Mouse (Mus musculus) c-Kit-positive CD71-positive TER-119-positive erythroid progenitor cells, embryonic 14.5 days (primary cell): ENCODE measurements around the gene Ensa.
"Not testable (repeated sequence)": the region's sequence is repeated elsewhere in the genome, so short reads cannot be mapped to it uniquely, and the experiment has no call there.

Experiments
- DNase-seq: peaks from one replicate; pipeline ENCODE4 v3.0.0-alpha.2; 2013; ENCODE audit warnings: low spot score

Gene Ensa

DNA sequence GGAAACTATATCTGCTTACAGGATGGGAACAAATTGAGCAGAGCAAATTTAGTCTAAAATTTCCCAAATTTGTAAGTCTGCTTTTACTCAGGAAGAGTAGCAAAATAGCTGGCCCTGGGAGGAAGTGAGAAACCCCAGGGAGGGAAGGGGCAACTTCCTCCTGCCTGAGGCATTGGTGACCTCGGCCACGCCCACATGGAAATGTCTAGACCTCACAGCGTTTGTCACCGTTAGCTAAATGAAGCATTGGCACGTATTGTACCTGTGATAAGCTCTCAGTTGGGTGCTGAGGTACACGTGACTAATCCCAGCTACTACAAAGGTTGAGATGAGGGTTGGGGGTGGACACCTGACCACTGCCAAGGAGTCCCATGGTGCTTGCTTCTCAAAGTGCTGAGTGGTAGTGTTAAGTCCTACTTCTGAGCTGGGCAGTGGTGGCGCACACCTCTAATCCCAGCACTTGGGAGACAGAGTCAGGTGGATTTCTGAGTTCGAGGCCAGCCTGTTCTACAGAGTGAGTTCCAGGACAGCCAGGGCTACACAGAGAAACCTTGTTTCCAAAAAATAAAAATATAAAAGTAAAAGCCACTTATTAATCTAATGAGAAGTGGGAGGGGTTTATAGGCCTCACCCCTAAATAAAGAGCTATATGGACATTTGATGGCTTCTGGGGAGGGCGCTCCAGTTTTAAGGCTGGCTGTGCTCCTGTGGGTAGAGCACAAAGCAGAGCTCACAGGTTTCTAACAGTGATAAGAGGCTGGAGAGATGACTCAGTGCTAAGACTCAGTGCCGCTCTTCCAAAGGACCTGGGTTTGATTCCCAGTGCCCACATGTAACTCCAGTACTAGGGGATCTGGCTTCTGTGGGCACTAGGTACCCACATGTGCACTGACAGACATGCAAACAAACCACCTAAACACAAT is 20.8 kb downstream of the Ensa start:
- DNase-seq, result no peak

DNA sequence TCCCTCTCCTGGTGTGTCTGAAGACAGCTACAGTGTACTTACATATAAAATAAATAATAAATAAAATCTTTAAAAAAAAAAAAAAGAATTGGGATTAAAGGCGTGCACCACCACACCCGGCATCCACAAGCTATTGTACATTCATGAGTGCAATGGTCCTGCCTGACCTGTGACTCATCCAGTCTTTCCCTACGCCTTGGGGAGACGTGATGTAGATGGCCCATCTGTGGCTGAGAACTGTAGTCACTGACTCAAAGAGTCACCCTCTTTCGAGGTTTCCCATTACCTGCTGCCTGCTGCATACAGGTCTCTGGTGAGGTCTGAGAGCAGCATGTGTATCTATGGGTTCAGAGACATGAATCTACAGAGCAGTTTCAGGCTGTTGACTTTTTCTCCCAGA is 23.2 kb downstream of the Ensa start:
- no peak for DNase-seq

DNA sequence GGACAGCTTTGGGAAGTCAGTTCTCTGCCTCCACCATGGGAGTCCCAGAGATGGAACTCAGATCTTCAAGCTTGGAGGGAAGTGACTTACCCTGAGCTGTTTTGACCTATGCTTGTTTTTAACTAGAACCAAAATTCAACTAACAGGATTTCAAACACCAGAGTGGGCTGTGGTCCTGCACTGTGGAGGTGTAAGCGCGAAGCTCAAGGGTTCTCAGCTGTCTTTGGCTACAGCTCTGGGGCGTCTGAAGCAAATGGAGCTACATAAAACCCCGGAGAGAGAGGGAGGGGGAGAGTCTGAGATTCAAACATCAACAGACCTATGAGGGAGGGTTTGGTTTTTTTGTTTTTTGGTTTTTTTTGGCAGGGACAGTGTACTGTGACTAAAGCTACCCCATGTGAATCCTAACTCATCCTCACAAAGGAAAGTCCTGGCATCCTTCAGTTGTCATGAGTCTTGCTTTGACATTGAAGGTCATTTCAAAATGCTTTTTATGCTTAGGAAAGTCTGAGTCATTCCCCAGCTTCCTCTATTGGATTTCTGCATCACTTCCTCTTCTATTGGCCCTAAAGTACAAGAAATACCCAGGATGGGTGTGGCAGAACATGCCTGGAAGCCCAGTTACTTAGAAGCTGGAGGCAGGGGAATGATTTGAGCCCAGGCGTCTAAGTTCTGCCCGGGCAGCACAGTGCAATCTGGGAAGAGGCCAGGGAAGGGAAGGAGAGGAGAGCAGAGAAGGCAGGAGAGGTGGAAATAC is 25.7 kb downstream of the Ensa start:
- no peak for DNase-seq

DNA sequence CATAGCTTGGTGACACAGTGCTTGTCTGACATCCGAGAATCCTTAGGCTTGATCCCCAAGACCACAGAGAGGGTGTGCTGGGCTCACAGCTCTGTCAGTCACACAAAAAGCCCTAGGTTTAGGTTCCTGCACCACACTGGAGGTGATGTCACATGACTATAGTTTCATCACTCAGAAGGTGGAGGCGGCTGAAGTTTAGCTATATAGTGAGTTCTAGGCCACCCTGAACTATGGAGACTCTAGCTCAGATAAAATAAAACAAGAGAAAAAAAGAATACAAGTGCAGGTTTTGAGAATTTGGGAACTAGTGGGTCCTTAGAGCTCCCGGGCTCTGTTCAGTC is 26.2 kb downstream of the Ensa start:
- DNase-seq, result no peak

DNA sequence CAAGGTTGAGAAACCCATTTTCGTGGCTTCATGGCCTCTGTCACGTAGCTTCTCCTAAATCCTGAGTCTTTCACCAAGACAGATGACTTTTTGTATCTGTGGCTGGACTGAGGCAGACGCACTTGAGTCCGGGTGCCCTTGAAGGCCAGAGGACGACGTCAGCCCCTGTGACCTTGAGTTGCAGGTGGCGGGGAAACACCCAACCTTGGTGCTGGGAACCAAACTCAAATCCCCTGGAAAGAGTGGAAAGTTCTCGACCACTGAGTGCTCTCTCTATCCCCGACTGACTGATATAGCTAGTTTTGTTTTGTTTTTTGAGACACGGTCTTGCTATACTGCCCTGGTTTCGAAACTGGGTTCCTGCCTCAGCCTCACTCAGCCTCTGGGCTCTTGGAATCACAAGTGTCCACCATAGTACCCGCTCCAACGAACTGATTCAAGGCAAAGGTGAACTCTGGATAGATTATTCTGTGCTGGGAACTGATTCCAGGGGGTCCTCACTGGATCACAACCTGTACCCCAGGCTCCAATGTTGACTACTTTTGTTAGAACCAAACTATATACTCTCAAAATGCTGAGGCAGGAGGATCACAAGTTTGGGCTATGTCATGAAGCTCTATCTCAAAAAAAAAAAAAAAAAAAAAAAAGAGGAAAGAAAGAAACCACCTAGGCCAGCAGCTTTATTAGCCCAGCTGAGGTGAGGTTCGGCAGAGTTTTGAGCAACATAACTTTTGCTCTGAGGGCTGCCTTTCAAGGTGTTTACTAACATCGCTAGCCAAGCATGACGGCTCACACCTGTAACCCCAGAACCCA is 26.8 kb downstream of the Ensa start:
- no peak for DNase-seq

DNA sequence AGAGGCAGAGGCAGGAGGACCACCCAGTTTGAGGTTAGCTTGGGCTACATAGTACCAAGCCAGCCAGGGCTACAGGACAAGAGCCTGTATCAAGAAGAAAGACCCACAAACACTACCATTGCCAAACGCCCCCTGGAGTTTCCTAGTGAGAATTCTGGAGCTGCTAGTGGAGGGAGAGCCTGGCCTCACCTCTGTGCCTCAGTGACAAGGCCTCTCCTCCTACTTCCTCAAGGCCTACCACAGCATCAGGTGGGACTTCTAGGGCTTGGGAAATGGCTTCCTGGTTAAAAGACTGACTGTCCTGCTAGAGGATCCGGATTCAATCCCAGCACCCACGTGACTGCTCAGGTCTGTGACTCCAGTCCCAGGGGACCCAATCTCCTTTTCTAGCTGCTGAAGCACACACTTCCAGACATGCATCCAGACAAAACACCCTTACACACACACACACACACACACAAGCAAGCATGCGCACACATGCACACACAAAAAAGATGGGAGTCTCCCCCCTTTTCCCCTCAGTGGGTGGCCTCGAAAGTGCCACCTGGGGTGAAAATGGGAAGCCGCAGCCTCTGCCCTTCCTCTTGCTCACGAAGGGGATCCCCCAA is 27.5 kb downstream of the Ensa start:
- no peak for DNase-seq

DNA sequence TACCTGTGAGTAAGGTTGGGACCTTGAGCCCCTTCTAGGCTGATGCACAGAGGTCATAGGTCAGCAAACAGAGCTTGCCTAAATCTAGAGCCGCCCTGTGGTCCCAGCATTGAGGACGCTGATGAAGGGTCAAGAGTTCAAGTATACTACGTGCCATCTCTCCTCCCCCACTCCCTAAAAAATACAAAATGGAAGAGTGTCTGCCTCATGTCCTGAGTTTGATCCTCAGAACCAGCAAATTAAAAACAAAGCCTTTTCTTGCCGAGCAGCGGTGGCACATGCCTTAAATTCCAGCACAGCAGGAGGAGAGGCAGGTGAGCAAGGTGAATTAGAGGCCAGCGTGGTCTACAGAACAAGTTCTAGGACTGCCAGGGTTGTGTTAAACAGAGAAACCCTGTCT is 28.1 kb downstream of the Ensa start:
- DNase-seq, result no peak

DNA sequence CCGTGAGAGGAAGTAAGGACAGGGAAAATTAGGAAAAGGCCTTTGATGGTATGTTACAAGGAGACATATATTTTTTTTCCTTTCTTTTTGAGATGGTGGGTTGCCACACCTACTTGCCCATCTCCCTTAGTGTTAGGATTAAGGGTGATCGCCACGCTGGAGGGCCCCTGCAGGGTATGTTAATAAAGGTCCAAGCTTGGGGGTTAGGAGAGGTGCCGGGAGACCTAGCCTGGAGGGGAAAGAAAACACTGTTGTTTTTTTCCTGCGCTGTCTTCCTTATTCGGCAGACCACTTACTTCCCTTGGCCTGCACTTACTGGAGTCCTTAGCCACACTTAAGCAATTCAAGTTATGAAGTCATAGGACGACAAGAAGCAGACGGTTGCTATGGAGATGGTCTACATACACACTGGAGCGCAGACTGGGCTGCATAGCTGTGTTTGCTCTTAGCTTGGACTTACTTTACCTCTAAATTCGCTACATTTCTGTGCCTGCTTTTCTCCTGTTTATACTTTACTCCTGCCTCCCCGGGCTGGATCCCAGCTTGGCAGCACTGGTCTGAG is 28.8 kb downstream of the Ensa start:
- DNase-seq, result no peak

DNA sequence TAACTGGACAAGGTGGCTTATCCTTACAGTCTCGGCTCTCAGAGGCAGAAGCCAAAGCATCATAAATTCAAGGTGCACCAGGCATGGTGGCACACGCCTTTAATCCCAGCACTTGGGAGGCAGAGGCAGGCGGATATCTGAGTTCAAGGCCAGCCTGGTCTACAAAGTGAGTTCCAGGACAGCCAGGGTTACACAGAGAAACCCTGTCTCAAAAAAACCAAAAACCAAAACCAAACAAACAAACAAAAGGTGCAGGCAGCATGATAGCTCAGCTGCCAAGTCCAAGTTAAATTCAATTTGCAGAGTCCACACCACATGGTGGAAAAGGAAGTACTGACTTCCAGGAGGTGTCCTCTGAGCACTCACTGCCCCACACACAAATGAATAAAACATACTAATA is 29.6 kb downstream of the Ensa start:
- DNase-seq, result not testable (repeated sequence)

DNA sequence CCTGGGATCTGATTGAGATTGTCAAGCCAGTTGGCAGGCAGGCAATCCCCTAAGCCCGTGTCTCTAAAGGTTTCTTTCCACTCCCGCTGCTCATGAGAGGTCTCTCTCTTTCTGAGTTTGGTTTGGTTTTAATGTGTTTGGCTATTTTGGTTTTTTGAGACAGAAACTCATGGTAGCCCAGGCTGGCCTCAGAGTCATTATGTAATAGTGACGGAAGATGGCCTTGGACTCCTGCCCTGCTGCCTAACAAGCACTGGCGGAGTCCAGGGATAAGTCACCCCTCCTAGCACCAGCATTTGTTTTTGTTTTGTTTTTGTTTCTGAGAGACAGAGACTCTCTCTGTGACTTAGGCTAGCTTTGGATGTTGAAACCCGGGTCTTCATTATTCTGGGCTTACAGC is 30.6 kb downstream of the Ensa start:
- no peak for DNase-seq

DNA sequence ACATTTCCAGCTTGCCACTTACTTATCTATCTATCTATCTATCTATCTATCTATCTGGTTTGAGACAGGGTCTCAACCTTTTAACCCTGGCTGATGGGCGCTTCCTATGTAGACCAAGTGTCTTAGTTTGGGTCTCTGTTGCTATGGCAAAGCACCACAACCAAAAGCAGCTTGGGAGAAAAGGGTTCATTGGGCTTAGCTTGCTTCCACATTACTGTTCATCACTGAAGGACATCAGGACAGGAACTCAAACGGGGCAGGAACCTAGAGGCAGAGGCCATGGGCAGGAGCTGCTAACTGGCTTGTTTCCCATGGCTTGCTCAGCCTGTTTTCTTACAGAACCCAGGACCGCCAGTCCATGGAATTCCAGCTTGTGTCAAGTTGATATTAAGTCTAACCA is 32.3 kb downstream of the Ensa start:
- no peak for DNase-seq

DNA sequence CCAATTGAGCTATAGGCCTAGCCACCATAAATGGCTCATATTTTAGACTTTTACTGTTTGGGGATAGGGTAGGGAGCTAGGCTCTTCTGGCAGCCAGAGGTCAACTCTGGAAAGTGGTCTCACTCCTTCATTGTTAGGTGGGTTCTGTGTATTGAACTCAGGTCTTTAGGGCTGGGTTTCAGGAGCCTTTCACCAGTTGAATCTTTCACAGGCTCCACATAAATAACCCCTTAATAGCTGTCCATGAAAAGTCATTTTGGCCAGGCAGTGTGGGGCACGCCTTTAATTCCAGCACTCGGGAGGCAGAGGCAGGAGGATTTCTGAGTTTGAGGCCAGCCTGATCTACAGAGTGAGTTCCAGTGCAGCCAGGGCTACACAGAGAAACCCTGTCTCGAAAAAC is 32.9 kb downstream of the Ensa start:
- no peak for DNase-seq

DNA sequence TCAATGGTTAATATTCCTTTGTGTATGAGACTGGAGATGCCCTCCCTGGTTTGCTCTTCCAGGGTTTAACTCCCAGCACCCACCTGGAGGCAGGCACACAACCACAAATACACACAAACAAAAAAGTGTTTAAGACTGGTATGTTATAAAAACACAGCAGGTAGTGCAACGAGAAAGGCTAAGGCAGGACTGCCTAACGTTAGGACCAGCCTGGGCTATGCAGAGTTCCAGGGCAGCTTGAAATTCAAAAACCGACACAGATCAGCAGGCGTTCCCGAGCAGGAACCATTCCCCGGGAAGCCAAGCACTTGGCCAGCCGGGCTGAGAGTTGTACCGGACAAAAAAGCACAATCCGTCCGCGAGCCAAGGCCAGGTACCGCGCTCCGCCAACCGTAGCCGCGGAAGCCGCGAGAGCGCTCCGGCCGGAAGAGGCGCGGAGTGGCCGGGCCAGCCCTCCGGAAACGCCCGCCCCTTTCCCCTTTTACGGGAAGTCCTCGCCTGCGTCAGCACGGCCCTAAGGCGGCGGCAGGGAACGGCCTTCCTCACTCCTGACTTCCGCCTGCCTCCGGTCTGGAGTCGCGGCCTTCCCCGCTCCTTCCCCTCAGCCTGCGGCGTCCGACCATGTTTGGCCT is 33.6 kb downstream of the Ensa start, which contains the start of gene Mcl1:
TSS of gene Mcl1 (plus strand) at position 553 of the 632 bp plus-strand sequence.
- peak; percentile 88 for DNase-seq

DNA sequence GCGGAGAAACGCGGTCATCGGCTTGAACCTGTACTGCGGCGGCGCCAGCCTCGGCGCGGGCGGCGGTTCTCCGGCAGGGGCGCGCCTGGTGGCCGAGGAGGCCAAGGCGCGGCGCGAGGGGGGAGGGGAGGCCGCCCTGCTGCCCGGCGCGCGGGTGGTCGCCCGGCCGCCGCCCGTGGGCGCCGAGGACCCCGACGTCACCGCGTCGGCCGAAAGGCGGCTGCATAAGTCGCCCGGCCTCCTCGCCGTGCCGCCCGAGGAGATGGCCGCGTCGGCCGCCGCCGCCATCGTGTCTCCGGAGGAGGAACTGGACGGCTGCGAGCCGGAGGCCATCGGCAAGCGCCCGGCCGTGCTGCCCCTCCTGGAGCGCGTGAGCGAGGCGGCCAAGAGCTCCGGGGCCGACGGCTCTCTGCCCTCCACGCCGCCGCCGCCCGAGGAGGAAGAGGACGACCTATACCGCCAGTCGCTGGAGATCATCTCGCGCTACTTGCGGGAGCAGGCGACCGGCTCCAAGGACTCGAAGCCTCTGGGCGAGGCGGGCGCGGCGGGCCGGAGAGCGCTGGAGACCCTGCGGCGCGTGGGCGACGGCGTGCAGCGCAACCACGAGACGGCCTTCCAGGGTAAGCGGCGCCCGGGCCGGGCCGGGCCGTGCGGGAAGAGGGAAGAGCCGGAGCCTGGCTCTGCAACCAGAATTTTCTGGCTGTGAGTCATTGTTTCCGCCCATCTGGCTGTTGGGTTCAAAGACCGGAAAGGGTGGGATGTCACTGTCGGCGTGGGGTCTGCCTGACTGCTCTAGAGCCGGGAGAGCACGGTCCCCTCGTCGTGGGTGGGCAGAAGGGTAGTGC is 34.3 kb downstream of the Ensa start:
- no peak for DNase-seq

DNA sequence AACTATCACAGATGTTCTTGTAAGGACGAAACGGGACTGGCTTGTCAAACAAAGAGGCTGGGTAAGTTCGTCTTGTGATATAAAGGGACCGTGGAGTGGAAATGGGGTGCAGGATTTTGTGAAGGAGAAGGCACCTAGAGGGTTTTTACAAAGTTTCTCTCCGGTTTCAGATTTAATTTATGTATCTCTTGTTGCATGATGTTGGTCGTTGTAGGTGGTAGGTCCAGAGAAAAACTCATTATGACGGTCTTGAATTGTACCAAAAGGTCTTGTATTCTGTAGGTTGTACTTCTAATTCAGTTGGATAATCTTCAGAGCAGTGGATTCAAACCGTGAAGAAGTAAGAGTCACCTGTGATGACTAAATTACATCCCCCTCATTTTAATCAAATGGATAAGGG is 35.2 kb downstream of the Ensa start:
- no peak for DNase-seq

DNA sequence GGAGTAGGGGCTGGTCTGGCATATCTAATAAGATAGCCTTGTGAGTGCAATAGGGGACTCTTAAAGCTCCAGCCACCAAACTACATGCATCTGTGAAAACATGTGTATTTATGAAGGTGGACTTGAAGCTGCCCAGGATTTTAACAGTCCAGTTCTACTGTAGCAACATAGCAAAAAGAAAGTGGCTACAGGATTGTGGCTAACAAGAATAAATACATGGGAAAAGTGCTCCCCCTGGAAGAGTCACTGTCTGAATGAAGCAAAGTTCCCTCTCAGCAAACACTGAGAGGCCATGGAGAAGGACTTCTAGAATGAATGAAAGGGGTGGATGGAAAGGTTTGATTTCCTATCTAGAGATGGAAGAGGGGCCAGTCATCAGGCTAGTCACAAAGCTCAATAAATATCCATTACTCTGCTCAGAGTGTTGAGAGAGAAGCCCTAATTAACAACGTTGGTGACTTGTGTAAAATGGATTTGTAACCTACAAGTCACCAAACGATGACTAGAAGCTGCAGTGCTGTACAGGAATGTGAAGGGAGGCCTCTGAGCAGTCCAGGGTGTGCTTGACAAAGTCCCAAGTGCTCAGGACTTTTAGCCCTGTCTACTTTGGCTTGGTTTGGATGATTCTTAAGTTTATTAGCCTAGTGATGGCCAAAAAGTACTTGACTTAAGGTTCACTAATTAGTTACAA is 36.1 kb downstream of the Ensa start:
- DNase-seq, result no peak

DNA sequence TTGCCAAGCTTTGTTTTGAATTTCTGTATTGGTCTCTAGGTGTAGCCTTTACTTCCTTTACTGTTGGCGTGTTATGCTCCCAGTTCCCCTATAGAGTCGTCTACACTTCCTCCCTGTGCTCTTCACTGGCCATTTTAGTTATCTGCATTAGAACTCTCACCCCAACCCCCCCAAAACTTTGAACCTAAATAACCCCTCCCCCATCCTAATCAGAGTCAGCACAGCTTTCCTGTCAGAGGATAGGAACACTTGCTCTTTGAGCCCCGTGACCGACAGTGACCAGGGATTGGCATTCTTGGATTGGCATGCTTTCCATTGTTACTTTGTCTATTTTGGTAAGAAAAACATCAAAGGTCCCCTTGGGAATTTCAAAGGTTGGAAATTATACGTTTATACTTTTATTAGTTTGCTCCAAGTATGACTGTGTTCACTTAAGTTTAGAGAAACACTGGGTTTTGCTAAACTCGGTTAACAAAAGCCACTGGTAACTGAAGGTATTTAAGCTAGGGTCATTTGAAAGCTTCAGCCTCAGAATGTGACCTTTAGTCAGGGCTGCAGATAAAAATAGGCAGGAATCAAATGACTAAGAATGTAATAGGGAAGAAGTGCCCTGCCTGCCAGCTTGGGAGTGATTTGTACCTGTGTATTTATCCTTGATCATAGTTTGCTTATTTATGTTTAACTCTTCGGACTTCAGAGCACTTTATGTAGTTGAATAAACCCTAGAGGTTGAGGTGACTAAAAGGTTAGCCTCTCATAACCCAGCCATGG is 37.3 kb downstream of the Ensa start:
- no peak for DNase-seq

DNA sequence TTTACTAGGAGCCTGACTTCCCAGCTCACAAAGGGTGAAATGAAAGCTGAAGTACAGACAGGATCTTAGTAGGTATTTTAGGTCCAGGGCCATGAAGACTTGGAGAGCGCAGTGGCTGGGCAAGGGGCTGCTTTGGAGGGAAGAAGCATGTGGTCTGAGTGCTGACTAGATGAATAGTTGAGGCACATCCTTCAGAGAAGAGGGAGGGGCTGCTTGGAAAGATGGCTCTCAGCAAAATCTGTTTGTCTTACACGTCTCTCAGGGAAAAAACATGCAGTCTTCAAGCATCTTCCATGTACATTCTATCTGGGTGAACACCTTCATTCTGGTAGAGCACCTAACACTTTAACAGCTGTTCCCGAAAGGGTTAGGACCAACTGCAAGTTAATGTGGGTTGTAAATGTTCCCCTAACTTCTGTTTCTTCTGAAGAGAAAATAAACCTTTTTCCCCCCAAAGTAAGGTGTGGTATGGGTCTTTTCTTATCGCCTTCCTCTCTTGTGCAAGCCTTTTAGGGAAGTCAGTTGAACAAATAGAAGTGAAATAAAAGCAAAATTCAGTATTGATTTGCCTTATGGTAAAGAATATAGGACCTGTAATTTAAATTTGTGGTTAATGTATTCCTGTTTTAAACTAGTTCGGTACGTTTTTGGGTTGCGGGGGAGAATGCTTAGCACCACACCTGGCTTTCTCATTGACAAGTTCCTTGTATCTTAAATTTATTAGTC is 38.1 kb downstream of the Ensa start:
- DNase-seq, result no peak
